Mouse (Mus musculus): Measurements from ENCODE around the gene Acsm4.
"Not testable (repeated sequence)": the region's sequence is repeated elsewhere in the genome, so short reads cannot be mapped to it uniquely, and the experiment has no call there.

The Acsm4 gene

DNA sequence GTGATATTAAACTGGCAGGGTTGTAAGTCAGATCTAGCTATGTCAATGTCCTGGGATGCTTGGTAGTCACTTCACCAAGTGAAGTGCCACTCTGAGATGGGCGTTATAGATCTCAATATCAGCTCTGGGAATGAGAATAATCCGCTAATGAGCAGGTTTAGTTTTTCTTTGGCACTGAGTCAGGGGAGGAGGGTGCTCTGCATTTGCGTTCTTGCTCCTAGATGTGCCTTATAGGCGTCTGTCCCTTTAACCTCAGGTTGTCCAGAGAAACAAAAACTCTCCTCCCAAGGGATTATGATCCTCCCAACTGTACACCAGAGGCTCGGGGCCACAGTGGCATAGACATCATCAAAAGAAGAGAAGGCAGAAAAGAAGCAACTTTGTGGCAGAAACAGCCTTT is at the start of gene Acsm4:
TSS of gene Acsm4 (plus strand) at position 301 of the 400 bp plus-strand sequence.
- no peak for DNase-seq (ENCODE audit: low read depth, low spot score)

DNA sequence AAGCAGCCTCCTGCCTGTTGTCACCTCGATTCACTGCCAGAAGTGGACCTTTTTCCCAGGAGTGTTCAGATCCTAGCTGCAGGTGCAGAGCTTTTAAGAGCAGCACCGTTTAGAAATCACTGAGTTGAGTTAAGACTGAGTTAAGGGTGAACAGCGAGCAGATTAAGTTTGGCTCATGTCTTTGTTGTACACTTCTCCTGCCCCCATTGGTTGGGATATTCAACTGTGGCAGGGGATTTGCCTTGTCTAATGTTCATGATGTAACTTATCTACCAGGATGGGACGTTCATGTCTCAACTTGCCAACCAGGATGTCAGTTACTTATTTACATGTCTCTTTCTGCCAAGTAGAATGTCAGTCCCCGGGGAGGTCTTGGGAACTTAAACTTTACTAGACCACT is 47.5 kb upstream of the Acsm4 start:
- DNase-seq (ENCODE audit: low read depth, low spot score), result no peak

DNA sequence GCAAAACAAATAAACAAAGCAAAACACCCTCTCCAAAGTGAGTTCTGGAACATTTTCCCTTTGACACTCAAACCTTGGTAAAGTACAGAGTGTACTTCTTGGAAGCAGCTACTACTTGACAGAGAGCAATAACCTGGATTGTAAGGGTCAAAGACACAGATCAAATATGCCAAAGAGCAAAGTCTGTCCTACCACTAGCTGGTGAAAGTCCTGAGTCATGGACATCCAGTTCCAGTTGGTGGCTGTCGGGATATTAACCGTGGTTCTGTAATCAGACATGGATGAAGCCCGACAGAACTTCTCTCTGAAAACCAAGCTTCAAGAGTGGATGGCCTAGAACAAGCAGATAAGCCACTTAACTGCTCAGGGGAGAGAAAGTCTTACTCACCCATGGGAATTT is 21.9 kb upstream of the Acsm4 start:
- no peak for DNase-seq (ENCODE audit: low read depth, low spot score)

DNA sequence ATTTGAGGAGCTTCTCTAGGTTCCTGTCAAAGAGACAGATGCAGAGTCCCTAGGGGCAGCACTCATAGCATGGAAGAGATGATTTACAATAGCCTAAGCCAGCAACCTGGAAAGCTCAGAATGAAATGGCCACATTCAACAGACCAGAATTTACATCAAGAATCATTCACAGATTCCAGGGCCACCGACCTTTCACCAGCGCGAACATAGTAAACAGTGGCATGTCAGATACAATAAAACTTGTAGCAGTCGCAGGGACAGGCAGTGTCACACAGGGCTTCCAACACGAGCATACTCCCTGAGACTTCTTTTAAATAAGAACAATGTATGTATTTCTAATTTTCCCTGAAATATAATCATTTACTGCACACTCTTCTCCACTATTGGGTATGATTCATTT is 19.4 kb upstream of the Acsm4 start:
- DNase-seq (ENCODE audit: low read depth, low spot score), result no peak

DNA sequence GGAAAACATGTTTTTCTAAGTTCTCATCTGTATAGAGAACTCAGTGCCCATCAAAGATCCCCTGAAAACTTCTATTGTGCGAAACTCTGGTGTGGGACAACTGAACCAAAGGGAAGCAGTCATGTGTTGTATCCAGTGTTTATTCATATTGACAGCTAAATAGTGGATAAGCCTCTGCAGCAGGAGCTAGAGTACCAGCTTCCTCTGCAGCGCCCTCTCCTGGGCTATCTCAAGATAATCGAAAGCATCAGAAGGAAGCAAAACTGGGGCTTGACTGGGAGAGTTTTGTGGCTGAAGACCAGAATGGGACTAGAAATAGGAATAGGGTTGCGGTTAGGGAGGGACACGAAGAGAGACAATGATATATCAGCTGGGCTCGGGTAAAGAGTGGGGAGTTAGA is 18.9 kb upstream of the Acsm4 start:
- peak; percentile 5 for DNase-seq (ENCODE audit: low read depth, low spot score)

DNA sequence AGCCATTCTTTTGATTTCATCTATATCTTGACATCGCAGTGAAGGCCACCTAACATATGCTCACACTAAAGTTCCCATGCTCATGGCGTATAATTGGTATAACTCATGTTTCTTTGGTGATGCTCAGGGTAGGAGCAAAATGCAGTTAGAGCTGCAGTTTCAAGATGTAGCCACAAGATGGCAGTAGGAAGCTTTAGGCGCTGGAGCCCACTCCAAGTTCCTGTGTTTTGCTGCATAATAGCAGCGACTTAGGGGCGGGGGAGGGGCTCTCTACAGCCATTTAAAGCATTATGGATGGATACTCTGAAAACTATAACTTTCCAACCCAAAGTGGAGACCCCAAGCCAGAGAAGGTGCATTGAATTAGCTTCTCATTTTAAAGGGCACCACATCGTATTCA is 16.4 kb upstream of the Acsm4 start:
- DNase-seq (ENCODE audit: low read depth, low spot score), result peak; percentile 70

DNA sequence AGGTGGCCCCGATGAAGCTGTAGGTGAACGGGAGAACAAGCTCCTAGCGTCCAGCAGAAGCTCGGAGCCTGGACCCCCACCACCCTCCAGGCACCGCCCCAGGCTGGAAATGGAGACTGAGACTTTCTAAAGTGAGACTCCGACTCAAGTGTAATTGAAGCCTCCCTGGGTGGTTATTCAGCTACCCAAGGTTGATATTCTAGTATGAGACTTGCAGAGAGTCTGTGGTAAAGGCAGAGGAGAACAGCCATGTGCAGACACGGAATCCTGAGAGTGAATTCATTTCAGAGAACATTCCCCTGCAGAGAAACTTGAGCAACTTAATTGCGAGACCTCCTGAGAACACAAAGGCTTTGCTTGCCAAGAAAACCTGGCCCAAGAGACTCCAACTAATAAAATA is 9.7 kb upstream of the Acsm4 start:
- no peak for DNase-seq (ENCODE audit: low read depth, low spot score)

DNA sequence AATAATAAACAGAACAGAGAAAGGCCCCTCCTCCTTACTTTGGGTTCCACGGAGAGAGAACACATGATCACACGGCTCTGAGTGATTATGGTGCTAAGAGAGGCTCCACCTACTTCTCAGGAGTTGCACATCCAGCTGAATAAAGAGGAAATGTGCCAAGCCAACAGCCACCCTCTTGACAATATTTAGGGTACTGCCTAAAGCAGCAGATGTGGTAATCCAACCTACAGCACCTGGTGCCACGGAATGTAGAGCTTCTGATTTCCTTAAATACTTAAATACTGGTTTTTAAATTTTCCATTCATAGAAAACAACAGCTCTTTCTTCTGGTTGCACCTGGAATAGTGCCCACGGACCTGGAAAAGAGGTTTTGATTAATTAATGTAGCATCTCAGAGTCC is 7.1 kb upstream of the Acsm4 start:
- no peak for DNase-seq (ENCODE audit: low read depth, low spot score)

DNA sequence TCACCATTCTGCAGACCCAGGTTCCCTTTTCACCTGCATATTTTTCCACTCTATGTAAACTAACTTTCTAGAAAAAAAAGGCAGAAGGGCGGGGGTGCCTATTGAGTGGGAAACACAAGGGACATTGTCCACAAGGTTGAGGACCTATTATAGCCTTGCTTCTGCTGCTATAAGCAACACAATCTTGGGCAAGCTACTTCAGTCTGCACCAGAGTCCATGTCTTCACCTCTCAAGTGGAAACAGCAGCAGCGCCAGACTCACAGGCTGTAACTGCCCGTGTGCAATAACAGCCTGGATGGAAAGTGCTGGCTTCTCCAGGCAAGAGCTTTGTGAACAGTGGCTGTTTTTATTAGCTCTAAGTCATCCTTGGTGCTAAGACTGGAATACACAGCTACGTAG is 2.5 kb downstream of the Acsm4 start:
- no peak for DNase-seq (ENCODE audit: low read depth, low spot score)

DNA sequence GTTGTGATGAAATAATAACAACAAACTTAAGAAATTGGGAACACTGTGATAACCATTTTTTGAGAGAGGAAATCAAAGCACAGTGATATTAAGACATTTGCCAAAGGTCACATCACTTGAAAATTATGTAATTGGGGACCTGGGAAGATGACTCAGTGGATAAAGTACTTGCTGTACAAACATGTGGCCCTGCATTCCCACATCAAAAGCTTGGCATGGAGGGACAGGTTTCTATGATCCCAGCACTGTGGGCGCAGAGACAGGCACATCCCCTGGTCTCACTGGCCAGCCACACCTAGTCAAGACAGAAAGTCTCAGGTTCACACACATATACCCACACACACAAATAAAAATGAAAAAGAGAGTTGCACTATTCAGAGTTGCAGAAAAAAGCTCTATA is 5.1 kb downstream of the Acsm4 start:
- no peak for DNase-seq (ENCODE audit: low read depth, low spot score)

DNA sequence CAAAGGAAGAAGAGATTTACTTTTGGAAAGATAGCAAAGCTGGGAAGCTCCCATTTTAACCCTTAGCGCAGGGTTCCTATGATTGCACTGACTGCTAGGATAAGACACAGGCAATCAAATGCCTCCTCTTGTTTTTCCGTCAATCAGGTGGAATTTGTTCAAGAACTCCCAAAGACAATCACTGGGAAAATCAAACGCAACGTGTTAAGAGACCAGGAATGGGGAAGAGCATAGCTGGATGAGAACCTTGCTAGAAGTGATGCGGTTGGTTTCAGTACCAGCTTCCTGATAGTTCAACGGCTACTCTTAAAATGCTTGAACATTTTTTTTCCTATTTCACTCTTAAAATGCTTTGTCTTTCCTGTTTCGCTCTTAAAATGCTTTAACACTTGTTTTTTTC is 24.3 kb downstream of the Acsm4 start:
- no peak for DNase-seq (ENCODE audit: low read depth, low spot score)

DNA sequence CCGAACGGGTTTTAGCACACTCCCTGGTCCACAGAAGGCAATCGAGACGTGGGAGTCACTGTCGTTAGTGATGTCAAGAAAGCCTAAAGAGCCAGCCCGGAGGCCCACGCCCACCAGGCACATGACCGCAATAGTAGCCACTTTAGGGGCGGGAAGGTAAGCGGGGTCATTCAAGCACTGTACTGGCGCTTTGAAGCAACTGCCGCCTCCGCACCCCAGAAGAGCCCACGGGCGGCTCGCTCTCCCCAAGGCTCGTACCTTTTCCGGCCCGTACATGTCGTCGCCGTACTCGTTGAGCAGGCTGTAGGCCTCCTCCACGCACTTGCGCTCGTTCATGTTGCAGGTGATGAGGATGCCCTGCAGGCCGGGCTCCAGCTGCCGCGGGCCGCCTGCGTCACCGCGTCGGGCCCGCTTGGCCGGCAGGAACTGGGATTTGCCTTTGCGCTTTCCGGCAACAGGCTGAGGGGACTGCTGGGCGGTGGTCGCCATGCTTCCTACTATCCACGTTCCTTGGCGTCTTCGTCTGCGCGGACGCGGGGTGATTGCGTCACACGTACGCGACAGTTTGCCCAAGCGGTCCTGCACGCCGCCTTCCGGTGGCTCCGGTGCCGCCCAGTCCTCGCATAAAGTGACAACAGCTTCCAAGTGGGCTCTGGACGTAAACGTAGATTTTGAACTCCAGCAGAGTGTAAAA is 30.6 kb downstream of the Acsm4 start, which contains the start of gene Thumpd1:
TSS of gene Thumpd1 (minus strand) at position 546 of the 694 bp plus-strand sequence.
- peak; percentile 82 for DNase-seq (ENCODE audit: low read depth, low spot score)

DNA sequence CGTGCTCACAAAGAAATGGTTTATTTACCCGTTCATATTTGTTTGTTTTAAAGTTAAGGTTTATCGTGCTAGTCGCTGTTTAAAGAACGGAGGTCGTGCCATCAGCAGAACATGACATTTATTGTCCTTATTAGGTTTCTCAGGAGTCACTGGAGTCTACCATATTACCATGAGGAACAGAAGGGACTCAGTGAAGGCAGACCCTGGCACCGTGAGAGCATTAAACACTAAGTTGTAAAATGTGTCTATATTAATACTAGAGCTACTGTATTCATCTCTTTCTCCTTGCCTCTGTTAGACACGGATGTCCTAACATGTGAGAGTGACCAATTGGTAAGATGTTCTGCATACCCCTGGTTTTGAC is 31.1 kb downstream of the Acsm4 start:
- DNase-seq (ENCODE audit: low read depth, low spot score), result no peak

DNA sequence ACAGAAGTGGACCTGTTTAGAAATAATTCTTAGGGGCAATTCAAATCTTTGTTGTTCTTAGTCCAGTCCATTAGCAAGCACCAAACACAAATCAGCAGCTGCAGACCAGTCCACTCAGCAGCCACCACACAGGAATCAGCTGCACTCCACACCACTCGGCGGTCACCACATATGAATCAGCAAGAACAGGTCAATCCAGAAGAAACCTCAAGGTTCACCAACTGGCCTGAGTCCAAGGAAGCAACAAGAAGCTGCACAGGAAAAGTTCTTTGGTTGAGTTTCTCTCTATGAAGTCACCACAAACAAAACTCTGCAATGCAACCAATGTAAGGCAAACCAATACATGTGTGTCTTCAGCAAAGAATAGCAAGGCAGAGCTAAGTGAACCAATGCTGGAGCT is 37.8 kb downstream of the Acsm4 start:
- peak; percentile 16 for DNase-seq (ENCODE audit: low read depth, low spot score)

DNA sequence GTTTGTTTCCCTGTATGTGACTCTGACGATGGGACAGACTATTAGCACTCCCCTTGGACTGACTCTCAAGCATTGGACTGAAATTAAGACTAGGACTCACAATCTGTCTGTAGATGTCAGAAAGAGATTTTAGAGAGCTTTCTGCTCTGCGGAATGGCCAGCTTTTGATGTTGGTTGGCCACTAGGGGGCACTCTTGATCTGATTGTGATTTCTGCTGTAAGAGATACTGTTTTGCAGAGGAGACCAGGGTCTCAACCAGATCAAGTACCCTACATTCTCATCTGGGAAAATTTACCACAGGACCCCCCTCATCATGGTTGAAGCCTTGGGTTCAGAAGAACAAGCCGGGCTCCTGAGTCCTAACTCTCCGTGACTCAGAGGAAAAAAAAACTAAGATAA is 41.4 kb downstream of the Acsm4 start:
- DNase-seq (ENCODE audit: low read depth, low spot score), result peak; percentile 31

DNA sequence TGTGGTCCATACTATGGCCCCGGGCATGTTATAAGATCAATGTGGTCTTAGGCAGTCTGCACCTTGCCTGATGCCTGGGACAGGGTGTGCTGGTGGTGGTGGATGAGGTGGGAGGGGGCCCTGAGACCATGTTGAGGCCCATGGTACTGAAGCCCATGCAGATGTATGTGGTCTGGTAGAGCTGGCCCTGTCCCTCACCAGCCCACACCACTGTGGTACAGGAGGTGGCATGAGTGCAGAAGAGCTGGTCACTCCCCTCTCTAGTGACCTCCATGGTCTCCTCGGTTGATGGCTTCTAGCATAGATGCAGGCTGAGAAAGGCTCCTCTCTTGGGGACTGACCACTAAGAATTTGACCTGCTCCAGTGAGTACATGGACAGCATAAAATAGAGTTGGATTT is 49.1 kb downstream of the Acsm4 start:
- DNase-seq (ENCODE audit: low read depth, low spot score), result no peak

DNA sequence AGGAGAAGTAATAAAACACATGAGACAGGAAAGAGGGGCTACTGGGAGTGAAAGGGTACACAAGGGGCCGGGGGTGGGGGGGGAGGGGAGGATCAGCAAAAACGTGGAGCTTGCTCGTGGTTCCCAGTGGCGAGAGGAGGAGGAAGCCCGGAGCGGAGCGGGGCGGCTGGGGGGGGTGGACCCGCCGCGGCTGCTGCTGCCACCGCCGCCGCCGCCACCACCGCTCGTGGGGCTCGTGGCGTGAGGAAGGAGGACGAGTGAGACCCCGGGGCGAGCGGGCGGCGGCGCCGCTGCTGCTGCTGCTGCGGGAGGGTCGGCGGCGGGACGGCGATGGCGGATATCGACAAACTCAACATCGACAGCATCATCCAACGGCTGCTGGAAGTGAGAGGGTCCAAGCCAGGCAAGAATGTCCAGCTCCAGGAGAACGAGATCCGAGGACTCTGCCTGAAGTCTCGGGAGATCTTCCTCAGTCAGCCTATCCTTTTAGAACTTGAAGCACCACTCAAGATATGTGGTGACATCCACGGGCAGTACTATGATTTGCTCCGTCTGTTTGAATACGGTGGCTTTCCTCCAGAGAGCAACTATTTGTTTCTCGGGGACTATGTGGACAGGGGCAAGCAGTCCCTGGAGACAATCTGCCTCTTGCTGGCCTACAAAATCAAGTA is 50.1 kb downstream of the Acsm4 start:
- not testable (repeated sequence) for DNase-seq (ENCODE audit: low read depth, low spot score)

DNA sequence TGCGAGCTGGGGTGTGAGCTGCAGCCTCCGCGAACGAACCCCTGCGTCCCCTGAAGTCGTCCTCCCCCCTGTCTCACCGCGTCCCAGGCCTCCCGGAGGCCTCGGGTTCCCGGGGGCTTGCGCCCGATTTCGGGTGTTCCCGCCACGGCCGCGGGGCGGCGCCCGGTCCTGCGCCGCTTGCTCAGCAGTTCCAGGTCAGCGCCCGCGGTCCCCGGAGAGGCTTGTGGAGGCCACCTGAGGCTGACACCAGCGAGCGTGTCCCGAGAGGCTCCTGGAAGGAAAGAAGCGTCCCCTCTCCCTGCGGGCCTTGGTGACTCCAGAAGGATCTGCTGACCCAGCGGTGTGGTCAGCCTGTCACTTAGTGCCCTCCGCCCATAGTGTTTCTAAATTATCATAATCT is 54.5 kb downstream of the Acsm4 start:
- no peak for DNase-seq (ENCODE audit: low read depth, low spot score)

DNA sequence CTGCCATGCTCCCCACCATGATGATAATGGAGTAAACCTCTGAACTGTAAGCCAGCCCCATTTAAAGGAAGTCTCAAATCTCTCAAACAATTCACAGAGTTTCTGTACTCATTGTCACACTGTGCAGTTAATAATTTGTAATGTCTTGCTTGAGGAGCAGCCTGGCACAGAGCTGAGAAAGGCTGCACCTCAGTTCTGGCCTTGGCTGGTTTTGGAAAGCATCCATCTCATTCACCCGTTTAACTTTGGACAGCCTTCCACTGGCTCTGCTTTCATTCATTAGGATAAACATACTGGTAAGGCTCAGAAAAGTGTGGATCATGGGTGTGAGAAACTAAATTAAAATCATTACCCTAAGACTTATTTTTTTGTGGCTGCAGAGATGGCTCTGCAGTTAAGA is 56.0 kb downstream of the Acsm4 start:
- DNase-seq (ENCODE audit: low read depth, low spot score), result no peak

DNA sequence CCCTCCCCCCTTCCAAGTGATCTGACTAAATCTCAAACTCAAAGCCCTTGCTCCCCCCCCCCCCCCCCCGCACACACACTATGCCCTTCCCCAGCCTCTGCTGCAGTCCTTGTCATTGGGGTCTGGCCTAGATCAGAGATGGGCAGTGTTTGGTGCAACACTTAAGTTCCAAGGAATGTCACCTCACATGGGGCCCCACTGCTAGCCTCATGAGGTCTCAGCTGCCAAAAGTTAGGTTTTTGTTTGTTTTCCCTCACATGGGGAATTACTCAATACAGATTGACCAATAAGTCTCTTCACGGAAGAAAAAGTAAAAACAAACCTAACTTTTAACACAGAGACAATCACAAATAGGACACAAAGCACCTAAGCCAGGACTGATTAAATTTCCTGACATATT is 58.9 kb downstream of the Acsm4 start:
- DNase-seq (ENCODE audit: low read depth, low spot score), result no peak

DNA sequence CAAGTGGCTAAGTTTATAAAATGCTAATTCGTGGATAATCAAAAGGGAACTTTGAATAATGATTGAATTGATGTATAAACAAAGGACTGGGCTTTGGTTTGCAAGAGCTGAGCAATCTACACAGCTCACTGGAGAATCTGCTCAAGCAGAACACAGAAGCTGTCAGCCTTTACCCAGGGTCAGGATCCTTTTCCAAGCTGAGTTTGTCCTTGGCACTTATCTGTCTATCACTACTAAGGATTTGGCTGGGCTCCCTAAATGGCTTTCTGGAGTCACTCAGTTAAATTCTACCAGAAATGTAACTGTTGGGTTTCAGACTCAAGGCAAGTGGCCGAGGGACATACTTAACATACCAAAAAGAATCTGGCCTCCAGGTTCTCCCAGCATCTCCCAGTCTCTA is 60.1 kb downstream of the Acsm4 start:
- no peak for DNase-seq (ENCODE audit: low read depth, low spot score)

DNA sequence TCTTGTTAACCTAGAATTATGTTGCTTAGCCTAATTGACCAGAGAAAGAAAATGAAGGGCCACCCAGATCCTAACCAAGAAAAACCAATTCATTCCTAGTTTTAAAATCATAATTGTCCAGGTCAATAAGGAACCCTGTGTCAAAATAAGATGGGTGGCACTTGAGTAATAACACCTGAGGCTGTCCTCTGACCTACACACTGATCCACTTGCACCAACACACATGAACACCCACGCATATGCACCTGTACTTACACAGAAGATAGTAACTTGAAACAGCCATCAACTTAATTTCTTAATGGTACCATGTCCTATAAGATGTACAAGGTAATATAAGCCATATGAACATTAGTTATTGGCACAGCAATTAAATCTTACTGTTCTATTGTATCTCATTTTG is 63.9 kb downstream of the Acsm4 start:
- no peak for DNase-seq (ENCODE audit: low read depth, low spot score)

DNA sequence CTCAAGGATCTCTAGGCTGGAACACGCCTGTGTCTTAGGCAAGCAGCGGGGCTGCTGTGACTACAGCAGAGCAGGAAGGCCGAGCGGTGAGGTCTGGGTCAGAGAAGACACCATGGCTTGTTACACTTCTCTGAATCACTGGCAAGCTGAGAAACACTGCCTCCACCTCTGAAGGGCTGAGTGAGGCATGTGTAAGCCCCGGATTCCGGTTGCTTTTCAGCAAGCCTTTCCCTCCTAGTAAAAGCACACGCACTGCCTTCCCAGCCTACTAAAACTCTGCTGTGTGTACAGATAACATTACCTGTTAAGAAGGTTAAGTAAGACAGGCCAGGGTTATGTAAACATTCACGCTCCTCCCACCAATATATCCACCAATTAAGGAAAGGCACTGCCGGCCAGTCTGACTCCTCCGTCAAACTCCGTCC is 70.7 kb downstream of the Acsm4 start, which contains the start of gene Acsm3:
TSS of gene Acsm3 (plus strand) at position 397 of the 425 bp plus-strand sequence.
- DNase-seq (ENCODE audit: low read depth, low spot score), result no peak

Data from 3T3-L1 (cell line).